Mouse (Mus musculus) ES-E14 (cell line): ENCODE results near the gene Prkcb. TPM values are rescaled to one million over a fixed set of nuclear protein-coding genes. Genes with fewer than 3 reads are reported as not detected.

ENCODE experiments used
- DNase-seq: peaks from one replicate; pipeline ENCODE4 v3.0.0-alpha.2; 2013; ENCODE audit warnings: low read depth, low spot score
- H3K27ac ChIP-seq: 2 replicates; pipeline ENCODE4 v1.5.1; 2012; ENCODE audit warnings: low read depth, mild to moderate bottlenecking, low read length, moderate library complexity, mixed read lengths; ENCODE audit not compliant: poor library complexity, insufficient read depth, severe bottlenecking
- H3K36me3 ChIP-seq: 2 replicates; pipeline ENCODE4 v1.6.1; 2012; ENCODE audit warnings: mild to moderate bottlenecking, low read length, moderate library complexity, mixed read lengths; ENCODE audit not compliant: control insufficient read depth, poor library complexity, insufficient read depth, severe bottlenecking
- H3K4me1 ChIP-seq, 2 experiments: fragments of 150-350 bp in 1 of 2; sonication (generic) in 1 of 2; 2 replicates each; pipeline ENCODE4 v1.6.1; 2012; ENCODE audit warnings: low read length in 2 of 2, mild to moderate bottlenecking in 1 of 2, mixed read lengths in 1 of 2; ENCODE audit not compliant: control insufficient read depth in 2 of 2, insufficient read depth in 2 of 2, poor library complexity in 1 of 2
- H3K4me3 ChIP-seq, 2 experiments: fragments of 150-350 bp in 1 of 2; sonication (generic) in 1 of 2; 2 replicates each; pipeline ENCODE4 v1.5.1; 2012; ENCODE audit warnings: low read length in 2 of 2, low read depth in 1 of 2, mild to moderate bottlenecking in 1 of 2, mixed read lengths in 1 of 2; ENCODE audit not compliant: insufficient read depth in 1 of 2, poor library complexity in 1 of 2, severe bottlenecking in 1 of 2
- H3K9ac ChIP-seq: 2 replicates; pipeline ENCODE4 v1.6.1; 2012; ENCODE audit warnings: low read depth, mild to moderate bottlenecking, low read length, mixed read lengths; ENCODE audit not compliant: poor library complexity, insufficient read depth, severe bottlenecking
- H3K9me3 ChIP-seq: fragments of 150-350 bp; sonication (generic); 2 replicates; pipeline ENCODE4 v1.6.1; 2012; ENCODE audit warnings: low read depth, mild to moderate bottlenecking, low read length; ENCODE audit not compliant: control insufficient read depth, insufficient read depth
- CHD2 ChIP-seq: IDR thresholded peaks from 2 replicates; pipeline ENCODE4 v1.6.1; 2014; ENCODE audit warnings: mild to moderate bottlenecking, low read depth, low read length, inconsistent platforms
- HCFC1 ChIP-seq: IDR thresholded peaks from 2 replicates; pipeline ENCODE4 v1.6.1; 2012; ENCODE audit warnings: low read length, inconsistent platforms, borderline replicate concordance; ENCODE audit not compliant: insufficient read depth
- MAFK ChIP-seq: IDR thresholded peaks from 2 replicates; pipeline ENCODE4 v1.6.1; 2014; ENCODE audit warnings: mild to moderate bottlenecking, low read depth, low read length, inconsistent platforms; ENCODE audit not compliant: insufficient read depth
- ZC3H11A ChIP-seq: IDR thresholded peaks from 2 replicates; pipeline ENCODE4 v1.6.1; 2012; ENCODE audit warnings: low read depth, mild to moderate bottlenecking, inconsistent platforms, low read length, borderline replicate concordance
- ZNF384 ChIP-seq: IDR thresholded peaks from 2 replicates; pipeline ENCODE4 v1.6.1; 2012; ENCODE audit warnings: low read depth, low read length, inconsistent platforms
- in situ Hi-C, 2 experiments: fragments of 600-800 bp; cut with MboI; formaldehyde crosslinking; loops; one replicate each; pipeline ENCODE4 v1.15.1; 2025; ENCODE audit warnings: low sequenced_read_pairs in 2 of 2, inconsistent platforms in 1 of 2; ENCODE audit not compliant: unreplicated experiment in 2 of 2
- total RNA-seq: library from RNA; depleted of rRNA; stranded (reverse); fragments of 300-350 nt; gene quantifications from 2 replicates; pipeline ENCODE4 v1.2.3, GENCODE M21; 2012

Prkcb gene
- total RNA-seq, 1 experiment, result 6.1 TPM

- Histone ChIP-seq H3K9me3 (no peaks in the 10 kb centered on the region), H3K4me1 (peaks cover 2 to 7% of the 10 kb centered on the region in 2 experiments; a peak in 1 of 4 replicates), H3K27ac (no peak overlapping the region), H3K36me3 (no peaks in the 10 kb centered on the region), H3K4me3 (no peak overlapping the region), H3K9ac (no peak overlapping the region)
- TF ChIP-seq CHD2 (no peak), HCFC1 (no peak), MAFK (no peak), ZNF384 (no peak), ZC3H11A (no peak)
- no peak for DNase-seq
- in situ Hi-C loops, result no loop called here
Observed at GRCm38 (mm10) chr7:122282584-122282983, 6.0 kb upstream of the Prkcb start.

- Histone ChIP-seq H3K9ac (no peak overlapping the region), H3K4me3 (no peak overlapping the region), H3K36me3 (no peaks in the 10 kb centered on the region), H3K27ac (no peak overlapping the region), H3K4me1 (peaks cover 0 to 3% of the 10 kb centered on the region in 2 experiments; a peak in 1 of 4 replicates), H3K9me3 (no peaks in the 10 kb centered on the region)
- TF ChIP-seq HCFC1 (no peak), ZC3H11A (no peak), MAFK (no peak), ZNF384 (no peak)
- in situ Hi-C loops, result no loop called here
- no peak for DNase-seq
Observed at GRCm38 (mm10) chr7:122287217-122287616, 1.3 kb upstream of the Prkcb start.

GRCm38 (mm10) chr7:122289243-122290111 is 926 bp downstream of the Prkcb start:
- in situ Hi-C loops, result no loop called here
- Histone ChIP-seq H3K9me3 (no peaks in the 10 kb centered on the region), H3K4me1 (peaks cover 0 to 3% of the 10 kb centered on the region in 2 experiments; a peak in 1 of 4 replicates), H3K27ac (no peak overlapping the region), H3K9ac (peak overlapping the region; percentile 45), H3K4me3 (peak overlapping the region; percentile 84 to 85), H3K36me3 (no peaks in the 10 kb centered on the region)
- TF ChIP-seq ZC3H11A (no peak), ZNF384 (no peak), HCFC1 (0 out of 2 replicates have a peak, but pooled peaks have one; percentile 11), CHD2 (no peak)
- DNase-seq, result no peak

GRCm38 (mm10) chr7:122290165-122290564 is 1.6 kb downstream of the Prkcb start:
- in situ Hi-C loops, result no loop called here
- TF ChIP-seq HCFC1 (no peak), MAFK (no peak)
- H3K36me3 ChIP-seq, result no peaks in the 10 kb centered on the region

More at GRCm38 (mm10) chr7:122290165-122290564, 1.6 kb downstream of the Prkcb start:
- Histone ChIP-seq H3K27ac (no peak overlapping the region), H3K9ac (peak overlapping the region; percentile 10; the same call in 1 of the 2 replicates), H3K9me3 (no peaks in the 10 kb centered on the region), H3K4me1 (peaks cover 0 to 3% of the 10 kb centered on the region in 2 experiments; a peak in 1 of 4 replicates), H3K4me3 (peak overlapping the region; percentile 84 to 85; a peak in 3 of 4 replicates)
- no peak for DNase-seq
